Mouse (Mus musculus) bone marrow macrophage, adult 2 months (primary cell): ENCODE measurements around the gene Supt4a.

Source experiments
- CTCF ChIP-seq: IDR thresholded peaks from 2 replicates; pipeline ENCODE4 v1.5.1; 2012; ENCODE audit warnings: low read depth, mild to moderate bottlenecking, low read length, moderate library complexity
- POLR2A ChIP-seq: IDR thresholded peaks from 2 replicates; pipeline ENCODE4 v1.6.1; 2012; ENCODE audit warnings: mild to moderate bottlenecking, low read depth, low read length, borderline replicate concordance

DNA sequence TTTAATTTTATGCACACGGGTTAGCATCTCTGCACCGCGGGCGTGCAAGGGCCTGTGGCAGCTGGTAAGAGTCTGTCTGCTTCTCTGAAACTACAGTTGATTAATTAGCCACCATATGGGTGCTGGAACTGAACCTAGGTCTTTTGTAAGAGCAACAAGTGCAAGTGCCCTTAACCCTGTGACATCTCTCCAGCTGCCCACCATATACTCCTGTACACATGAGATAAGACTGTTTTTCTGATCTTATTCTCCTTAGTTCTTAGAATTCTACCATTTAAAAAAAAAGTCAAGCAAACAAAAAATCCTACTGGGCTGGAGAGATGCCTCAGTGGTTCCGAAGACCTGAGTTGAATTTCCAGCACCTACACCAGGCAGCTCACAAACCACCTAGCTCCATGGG, 33.7 kb upstream of the Supt4a start:
- TF ChIP-seq CTCF = no peak
- TF ChIP-seq POLR2A = no peak
